Mouse (Mus musculus): ENCODE results near the gene Defb29. TPM values are rescaled to one million over a fixed set of nuclear protein-coding genes. Genes with fewer than 3 reads are reported as not detected.

Gene Defb29
- polyA plus RNA-seq, 1 experiment from 2014 or later = not detected

DNA sequence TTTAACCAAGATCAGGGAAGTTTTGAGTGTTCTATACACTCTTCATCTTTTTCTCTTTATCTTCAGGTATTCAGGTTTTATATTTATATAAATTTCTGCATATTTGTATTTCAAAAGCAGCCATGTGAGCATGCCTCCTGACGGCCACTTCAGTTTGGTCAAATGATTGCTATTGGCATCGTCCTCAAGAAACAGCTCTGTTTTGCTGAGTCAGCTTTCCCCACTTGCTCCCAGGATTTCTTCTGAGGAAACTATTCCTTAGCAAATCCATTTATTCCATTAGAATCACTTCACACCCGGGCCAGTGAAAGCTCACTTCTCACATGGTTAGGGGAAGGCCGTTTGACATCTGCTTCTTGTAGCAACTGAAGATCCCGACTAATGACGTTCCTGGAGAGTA, 41.9 kb downstream of the Defb29 start:
- Histone ChIP-seq H3K27me3 (no peaks in the 10 kb centered on the region), H3K36me3 (no peaks in the 10 kb centered on the region), H3K9ac (no peak overlapping the region), H3K4me2 (no peak overlapping the region), H3K27ac (no peak overlapping the region), H3K4me1 (no peaks in the 10 kb centered on the region), H3K4me3 (no peak overlapping the region), H3K9me3 (no peaks in the 10 kb centered on the region)
- ATAC-seq (ENCODE audit: borderline replicate concordance, extremely low read depth, low FRiP score, low TSS enrichment) = no peak
- WGBS = 52% methylated on average over 6 of the region's 6 CpGs

DNA sequence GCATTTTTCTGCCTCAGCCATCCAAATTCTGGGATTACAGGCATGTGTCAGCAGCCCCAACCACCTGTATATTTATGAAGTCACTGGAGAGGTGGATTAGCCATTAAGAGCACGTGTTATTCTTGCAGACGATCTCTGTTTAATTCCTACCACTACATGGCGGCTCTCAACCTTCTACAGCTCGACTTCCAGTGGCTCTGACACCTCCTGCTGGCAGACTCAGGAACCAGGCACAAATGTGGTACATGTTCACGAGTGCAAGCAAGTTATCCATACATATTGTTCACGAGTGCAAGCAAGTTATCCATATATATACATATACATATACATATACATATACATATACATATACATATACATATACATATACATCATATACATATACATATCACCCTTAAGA, 46.7 kb downstream of the Defb29 start:
- no peak overlapping the region for H3K4me2 ChIP-seq
- 63% methylated on average over 6 of the region's 6 CpGs for WGBS
- H3K9ac ChIP-seq = no peak overlapping the region
- H3K27ac ChIP-seq = no peak overlapping the region
- H3K27me3 ChIP-seq = no peaks in the 10 kb centered on the region
- H3K4me3 ChIP-seq = no peak overlapping the region
- no peaks in the 10 kb centered on the region for H3K9me3 ChIP-seq
- ATAC-seq (ENCODE audit: borderline replicate concordance, extremely low read depth, low FRiP score, low TSS enrichment) = no peak
- H3K36me3 ChIP-seq = no peaks in the 10 kb centered on the region
- H3K4me1 ChIP-seq = no peaks in the 10 kb centered on the region

GRCm38 (mm10) chr2:152490038-152490437, 49.9 kb downstream of the Defb29 start, which contains the start of gene Defb22:
Gene Defb22 (minus strand): TSS chr2:152490138.
- Histone ChIP-seq H3K9me3 (no peaks in the 10 kb centered on the region), H3K4me1 (no peaks in the 10 kb centered on the region), H3K9ac (no peak within 1 kb of the TSS), H3K27ac (no peak within 1 kb of the TSS), H3K27me3 (no peaks in the 10 kb centered on the region), H3K4me3 (no peak within 1 kb of the TSS), H3K36me3 (no peaks in the 10 kb centered on the region), H3K4me2 (no peak within 1 kb of the TSS)
- ATAC-seq (ENCODE audit: borderline replicate concordance, extremely low read depth, low FRiP score, low TSS enrichment) = no peak

Other genes with a start within 250 kb of the Defb29 start
- gene Tbc1d20, start 246.3 kb downstream of the Defb29 start, polyA plus RNA-seq (2015; fragmentation: Nextera tagmentation; extraction: Ambion mirVana) = 37.3 and 40.3 TPM in 2 replicates
- 89.7 and 94.4 TPM in 2 replicates for gene Rbck1, start 207.4 kb downstream of the Defb29 start, polyA plus RNA-seq (2015; fragmentation: Nextera tagmentation; extraction: Ambion mirVana)
- 4.1 and 5.0 TPM in 2 replicates for gene Trib3, start 196.1 kb downstream of the Defb29 start, polyA plus RNA-seq (2015; fragmentation: Nextera tagmentation; extraction: Ambion mirVana)
- 0.14 and 0.36 TPM in 2 replicates for gene Nrsn2, start 163.5 kb downstream of the Defb29 start, polyA plus RNA-seq (2015; fragmentation: Nextera tagmentation; extraction: Ambion mirVana)
- gene Sox12, start 142.0 kb downstream of the Defb29 start, polyA plus RNA-seq (2015; fragmentation: Nextera tagmentation; extraction: Ambion mirVana) = 10.5 and 11.3 TPM in 2 replicates
- gene Zcchc3, start 125.1 kb downstream of the Defb29 start, polyA plus RNA-seq (2015; fragmentation: Nextera tagmentation; extraction: Ambion mirVana) = 37.7 and 40.5 TPM in 2 replicates
- 3.0 and 3.1 TPM in 2 replicates for gene 6820408C15Rik, start 124.5 kb downstream of the Defb29 start, polyA plus RNA-seq (2015; fragmentation: Nextera tagmentation; extraction: Ambion mirVana)
- gene Defb23, start 75.5 kb downstream of the Defb29 start, polyA plus RNA-seq (2015; fragmentation: Nextera tagmentation; extraction: Ambion mirVana) = not detected in 2 replicates
- not detected in 2 replicates for gene Defb20, start 63.0 kb downstream of the Defb29 start, polyA plus RNA-seq (2015; fragmentation: Nextera tagmentation; extraction: Ambion mirVana)
- not detected in 2 replicates for gene Defb22, start 50.0 kb downstream of the Defb29 start, polyA plus RNA-seq (2015; fragmentation: Nextera tagmentation; extraction: Ambion mirVana)
- gene Defb26, start 28.4 kb downstream of the Defb29 start, polyA plus RNA-seq (2015; fragmentation: Nextera tagmentation; extraction: Ambion mirVana) = not detected in 2 replicates
- not detected in 2 replicates for gene Defb28, start 21.8 kb downstream of the Defb29 start, polyA plus RNA-seq (2015; fragmentation: Nextera tagmentation; extraction: Ambion mirVana)
- not detected in 2 replicates for gene Gm17416, start 29.2 kb upstream of the Defb29 start, polyA plus RNA-seq (2015; fragmentation: Nextera tagmentation; extraction: Ambion mirVana)
- not detected in 2 replicates for gene Defb21, start 32.6 kb upstream of the Defb29 start, polyA plus RNA-seq (2015; fragmentation: Nextera tagmentation; extraction: Ambion mirVana)
- not detected in 2 replicates for gene Defb19, start 40.2 kb upstream of the Defb29 start, polyA plus RNA-seq (2015; fragmentation: Nextera tagmentation; extraction: Ambion mirVana)
- not detected in 2 replicates for gene Defb45, start 59.3 kb upstream of the Defb29 start, polyA plus RNA-seq (2015; fragmentation: Nextera tagmentation; extraction: Ambion mirVana)
- not detected in 2 replicates for gene Defb36, start 64.2 kb upstream of the Defb29 start, polyA plus RNA-seq (2015; fragmentation: Nextera tagmentation; extraction: Ambion mirVana)
- 1.7 TPM in 1 of 2 replicates, not detected in the other for gene Defb25, start 83.0 kb upstream of the Defb29 start, polyA plus RNA-seq (2015; fragmentation: Nextera tagmentation; extraction: Ambion mirVana)
- gene Rem1, start 86.9 kb upstream of the Defb29 start, polyA plus RNA-seq (2015; fragmentation: Nextera tagmentation; extraction: Ambion mirVana) = 8.0 and 8.5 TPM in 2 replicates
- 97.7 and 104 TPM in 2 replicates for gene H13, start 129.4 kb upstream of the Defb29 start, polyA plus RNA-seq (2015; fragmentation: Nextera tagmentation; extraction: Ambion mirVana)
- 27.1 and 28.5 TPM in 2 replicates for gene Mcts2, start 146.9 kb upstream of the Defb29 start, polyA plus RNA-seq (2015; fragmentation: Nextera tagmentation; extraction: Ambion mirVana)
- 134 and 143 TPM in 2 replicates for gene Id1, start 196.2 kb upstream of the Defb29 start, polyA plus RNA-seq (2015; fragmentation: Nextera tagmentation; extraction: Ambion mirVana)
- gene Cox4i2, start 214.1 kb upstream of the Defb29 start, polyA plus RNA-seq (2015; fragmentation: Nextera tagmentation; extraction: Ambion mirVana) = 74.8 and 81.0 TPM in 2 replicates